Mouse (Mus musculus) left cerebral cortex, adult 6 months (tissue): Measurements from ENCODE around the gene Setd3. TPM values are rescaled to one million over a fixed set of nuclear protein-coding genes. Genes with fewer than 3 reads are reported as not detected.

ENCODE experiments used
- long read RNA-seq, 2 experiments: library from polyadenylated mRNA; unstranded; transcript quantifications; one replicate each; pipeline ENCODE4 v2.0.0; 2019 to 2020
- polyA plus RNA-seq: library from polyadenylated mRNA; unstranded; fragments of <200 nt; fragmentation: Nextera tagmentation; gene quantifications from 2 replicates; pipeline ENCODE4 v1.2.3, GENCODE M21; 2021

Gene Setd3
- polyA plus RNA-seq: 95.0 and 116 TPM in 2 replicates
- long read RNA-seq, experiment 1, transcript Setd3-205 (10 exons, 1,738 nt): minor isoform, 9 of 775 reads
- long read RNA-seq, experiment 1, transcript Setd3-201 (13 exons, 2,755 nt): major isoform, 455 of 775 reads
- long read RNA-seq, experiment 1, partial matches to known transcripts: 31 of 775 reads
- long read RNA-seq, experiment 1, other reads (novel, unspliced or antisense): 276 of 775 reads
- long read RNA-seq, experiment 2, transcript Setd3-201 (13 exons, 2,755 nt): major isoform, 75 of 158 reads
- long read RNA-seq, experiment 2, partial matches to known transcripts: 17 of 158 reads
- long read RNA-seq, experiment 2, other reads (novel, unspliced or antisense): 60 of 158 reads

DNA sequence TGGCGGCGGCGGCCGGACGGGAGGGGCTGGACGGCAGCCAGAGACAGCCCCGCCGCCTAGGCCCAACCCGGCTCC, at the start of gene Setd3:
Gene Setd3 (minus strand): TSS at position 69 of the 75 bp plus-strand sequence.

DNA sequence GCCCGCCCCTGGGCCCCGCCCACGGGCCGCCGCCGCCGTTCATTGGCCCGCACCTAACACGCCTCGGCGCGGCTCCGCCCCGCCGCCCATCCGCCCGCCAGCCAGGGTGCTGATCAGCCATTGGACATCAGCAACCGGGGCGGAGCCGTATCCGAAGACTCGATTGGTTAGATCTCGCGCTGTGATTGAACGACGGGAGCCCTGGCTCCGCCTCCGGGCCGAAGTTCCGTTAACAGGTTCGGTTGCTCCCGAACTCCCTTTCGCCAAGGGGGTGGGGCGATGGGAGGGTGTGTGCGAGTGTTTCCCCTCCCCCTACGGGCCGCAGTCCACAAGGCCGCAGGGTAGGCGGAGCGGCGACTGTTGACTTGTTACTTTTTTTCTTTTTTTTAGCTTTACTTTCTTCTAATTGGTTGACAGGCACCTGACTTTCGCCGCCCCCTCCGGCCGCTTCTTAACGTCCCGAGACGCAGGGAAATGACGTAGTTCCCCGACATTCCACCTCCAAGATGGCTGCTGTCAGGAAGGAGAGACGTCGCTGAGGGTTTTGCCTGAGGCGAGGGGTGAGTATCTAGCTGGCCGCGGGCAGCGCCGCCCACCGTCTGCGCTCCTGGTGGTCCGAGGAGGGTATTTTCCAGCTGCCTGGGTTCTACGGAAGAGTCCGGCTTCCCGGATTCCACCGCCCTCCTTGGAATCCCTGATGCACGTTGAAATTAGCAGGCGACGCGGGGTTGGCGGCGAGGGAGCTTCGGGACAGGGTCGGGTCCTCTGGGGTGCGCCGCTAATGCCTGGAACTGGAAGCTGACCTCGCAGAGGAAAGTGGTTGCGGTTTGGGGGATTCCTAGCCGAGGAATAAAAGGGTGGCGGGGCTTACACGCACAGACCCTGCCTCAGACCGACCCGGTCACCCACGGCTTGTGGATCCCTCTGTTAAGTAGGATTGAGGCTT, 480 bp upstream of the Setd3 start, which contains the start of gene Ccnk:
Gene Ccnk (plus strand): TSS at position 259 of the 946 bp plus-strand sequence.

Other genes with a start within 250 kb of the Setd3 start
- gene Bcl11b, start 175.7 kb downstream of the Setd3 start, polyA plus RNA-seq: 21.1 and 32.1 TPM in 2 replicates
- gene Ccnk, start 265 bp upstream of the Setd3 start, polyA plus RNA-seq: 5.4 and 8.9 TPM in 2 replicates
- 26.0 and 41.1 TPM in 2 replicates for gene Ccdc85c, start 96.1 kb upstream of the Setd3 start, polyA plus RNA-seq
- gene Hhipl1, start 127.0 kb upstream of the Setd3 start, polyA plus RNA-seq: 1.4 and 2.2 TPM in 2 replicates
- 122 and 266 TPM in 2 replicates for gene Cyp46a1, start 155.1 kb upstream of the Setd3 start, polyA plus RNA-seq
- gene Eml1, start 191.6 kb upstream of the Setd3 start, polyA plus RNA-seq: 28.4 and 35.8 TPM in 2 replicates